Mouse (Mus musculus): ENCODE measurements around the gene Tpbpa.
"Not testable (repeated sequence)": the region's sequence is repeated elsewhere in the genome, so short reads cannot be mapped to it uniquely, and the experiment has no call there.

Tpbpa gene

GRCm38 (mm10) chr13:60941884-60942283 is at the start of gene Tpbpa:
Gene Tpbpa, minus strand, starts transcription at chr13:60941984.
- DNase-seq (ENCODE audit: low spot score): not testable (repeated sequence)

GRCm38 (mm10) chr13:60986915-60987314 is 45.1 kb upstream of the Tpbpa start:
- DNase-seq (ENCODE audit: low spot score): not testable (repeated sequence)

GRCm38 (mm10) chr13:60972319-60972718 is 30.5 kb upstream of the Tpbpa start:
- DNase-seq (ENCODE audit: low spot score): not testable (repeated sequence)

- not testable (repeated sequence) for DNase-seq (ENCODE audit: low spot score)
Measured at GRCm38 (mm10) chr13:60963985-60964384, 22.2 kb upstream of the Tpbpa start.

- DNase-seq (ENCODE audit: low spot score): no peak
Measured at GRCm38 (mm10) chr13:60961706-60962105, 19.9 kb upstream of the Tpbpa start.

- peak; percentile 14 for DNase-seq (ENCODE audit: low spot score)
Measured at GRCm38 (mm10) chr13:60936500-60936901, 5.3 kb downstream of the Tpbpa start, which contains the start of the genes Gm49391 and Ctla2a. Gene Gm49391, minus strand, starts transcription at chr13:60936571. Gene Ctla2a, minus strand, starts transcription at chr13:60936625.

GRCm38 (mm10) chr13:60935490-60935889 is 6.3 kb downstream of the Tpbpa start, which contains the start of gene Gm49393:
Gene Gm49393, minus strand, starts transcription at chr13:60935590.
- not testable (repeated sequence) for DNase-seq (ENCODE audit: low spot score)

GRCm38 (mm10) chr13:60904780-60905179 is 37.0 kb downstream of the Tpbpa start, which contains the start of gene Tpbpb:
Gene Tpbpb, minus strand, starts transcription at chr13:60904880.
- not testable (repeated sequence) for DNase-seq (ENCODE audit: low spot score)

- peak; percentile 18 for DNase-seq (ENCODE audit: low spot score)
Measured at GRCm38 (mm10) chr13:60897328-60897727, 44.5 kb downstream of the Tpbpa start, which contains the start of gene Ctla2b. Gene Ctla2b, minus strand, starts transcription at chr13:60897447.

- not testable (repeated sequence) for DNase-seq (ENCODE audit: low spot score)
Measured at GRCm38 (mm10) chr13:60896794-60897193, 45.0 kb downstream of the Tpbpa start, which contains the start of gene Gm49392. Gene Gm49392, minus strand, starts transcription at chr13:60896894.

- no peak for DNase-seq (ENCODE audit: low spot score)
Measured at GRCm38 (mm10) chr13:60895406-60896160, 46.2 kb downstream of the Tpbpa start.

- no peak for DNase-seq (ENCODE audit: low spot score)
Measured at GRCm38 (mm10) chr13:60892301-60892700, 49.5 kb downstream of the Tpbpa start.

All from yolk sac, embryonic 10.5 days (tissue).